Mouse (Mus musculus) lung, postnatal 4 days (tissue): Measurements from ENCODE around the gene Stk38.

ENCODE experiments used
- DNase-seq, 2 experiments: peaks; one replicate each; pipeline ENCODE4 v3.0.0; 2021

Stk38 gene

GRCm38 (mm10) chr17:29034264-29034663 lies 26.5 kb upstream of the Stk38 start:
- DNase-seq, result peak in 1 of 2 experiments; percentile 8

- peak in 1 of 2 experiments; percentile 13 for DNase-seq
Observed at GRCm38 (mm10) chr17:29033569-29034061, 25.8 kb upstream of the Stk38 start.

GRCm38 (mm10) chr17:29032274-29033069 lies 24.7 kb upstream of the Stk38 start, which contains the start of gene Srsf3:
Gene Srsf3, plus strand, starts transcription at chr17:29032628.
- DNase-seq, result peak; percentile 99

GRCm38 (mm10) chr17:29031771-29032273 lies 24.0 kb upstream of the Stk38 start:
- no peak for DNase-seq

GRCm38 (mm10) chr17:29031085-29031711 lies 23.4 kb upstream of the Stk38 start:
- peak in 1 of 2 experiments; percentile 3 for DNase-seq

- peak in 1 of 2 experiments; percentile 20 for DNase-seq
Observed at GRCm38 (mm10) chr17:29030321-29031034, 22.7 kb upstream of the Stk38 start.

GRCm38 (mm10) chr17:29026652-29027356 lies 19.0 kb upstream of the Stk38 start:
- DNase-seq, result peak in 1 of 2 experiments; percentile 20

GRCm38 (mm10) chr17:29024896-29025565 lies 17.2 kb upstream of the Stk38 start:
- DNase-seq, result peak in 1 of 2 experiments; percentile 48

- DNase-seq, result peak in 1 of 2 experiments; percentile 20
Observed at GRCm38 (mm10) chr17:29024047-29024892, 16.5 kb upstream of the Stk38 start.

- DNase-seq, result no peak
Observed at GRCm38 (mm10) chr17:29023346-29023745, 15.6 kb upstream of the Stk38 start.

GRCm38 (mm10) chr17:29022230-29022819 lies 14.5 kb upstream of the Stk38 start:
- peak; percentile 48 to 49 for DNase-seq

- DNase-seq, result no peak
Observed at GRCm38 (mm10) chr17:29020444-29020843, 12.6 kb upstream of the Stk38 start.

- DNase-seq, result no peak
Observed at GRCm38 (mm10) chr17:29019391-29019790, 11.6 kb upstream of the Stk38 start.

- DNase-seq, result peak in 1 of 2 experiments; percentile 34
Observed at GRCm38 (mm10) chr17:29018292-29018984, 10.6 kb upstream of the Stk38 start.

- DNase-seq, result no peak
Observed at GRCm38 (mm10) chr17:29016705-29017104, 8.9 kb upstream of the Stk38 start.

GRCm38 (mm10) chr17:29015638-29016037 lies 7.8 kb upstream of the Stk38 start:
- peak in 1 of 2 experiments; percentile 69 for DNase-seq

GRCm38 (mm10) chr17:29014235-29014634 lies 6.4 kb upstream of the Stk38 start:
- DNase-seq, result no peak

GRCm38 (mm10) chr17:29009181-29009580 lies 1.4 kb upstream of the Stk38 start:
- DNase-seq, result no peak

- no peak for DNase-seq
Observed at GRCm38 (mm10) chr17:29008326-29008650, 493 bp upstream of the Stk38 start.

GRCm38 (mm10) chr17:29007243-29007640 lies 553 bp downstream of the Stk38 start:
- DNase-seq, result no peak
